Mouse (Mus musculus) cerebellum, adult 8-10 months (tissue): ENCODE results near the gene Tecpr1.

Experiments used
- DNase-seq: peaks from one replicate; pipeline ENCODE4 v3.0.0; 2022

The Tecpr1 gene

GRCm38 (mm10) chr5:144206069-144206468, 17.3 kb downstream of the Tecpr1 start:
- DNase-seq = no peak

- no peak for DNase-seq
These were observed 18.5 kb downstream of the Tecpr1 start for GRCm38 (mm10) chr5:144204911-144205310.

- DNase-seq = no peak
These were observed 19.1 kb downstream of the Tecpr1 start for GRCm38 (mm10) chr5:144204303-144204702.

- no peak for DNase-seq
These were observed 19.9 kb downstream of the Tecpr1 start for GRCm38 (mm10) chr5:144203398-144203959.

GRCm38 (mm10) chr5:144202430-144202829, 21.0 kb downstream of the Tecpr1 start:
- no peak for DNase-seq

- no peak for DNase-seq
These were observed 22.8 kb downstream of the Tecpr1 start for GRCm38 (mm10) chr5:144200616-144201015.

- no peak for DNase-seq
These were observed 27.8 kb downstream of the Tecpr1 start for GRCm38 (mm10) chr5:144195567-144195966.

- no peak for DNase-seq
These were observed 29.0 kb downstream of the Tecpr1 start for GRCm38 (mm10) chr5:144194416-144194815.

- DNase-seq = no peak
These were observed 30.7 kb downstream of the Tecpr1 start for GRCm38 (mm10) chr5:144192673-144193072.

- no peak for DNase-seq
These were observed 32.4 kb downstream of the Tecpr1 start for GRCm38 (mm10) chr5:144191026-144191425.

GRCm38 (mm10) chr5:144189950-144190583, 33.3 kb downstream of the Tecpr1 start, which contains the start of gene Bhlha15:
TSS of gene Bhlha15 (plus strand) at chr5:144190286.
- no peak for DNase-seq

- no peak for DNase-seq
These were observed 34.1 kb downstream of the Tecpr1 start for GRCm38 (mm10) chr5:144189327-144189726.

GRCm38 (mm10) chr5:144188422-144188821, 35.0 kb downstream of the Tecpr1 start:
- no peak for DNase-seq

- DNase-seq = no peak
These were observed 38.9 kb downstream of the Tecpr1 start for GRCm38 (mm10) chr5:144184350-144185045.

GRCm38 (mm10) chr5:144183647-144184335, 39.6 kb downstream of the Tecpr1 start:
- DNase-seq = no peak

GRCm38 (mm10) chr5:144183248-144183559, 40.2 kb downstream of the Tecpr1 start:
- DNase-seq = no peak

- DNase-seq = no peak
These were observed 40.7 kb downstream of the Tecpr1 start for GRCm38 (mm10) chr5:144182542-144183247.

- DNase-seq = no peak
These were observed 42.2 kb downstream of the Tecpr1 start for GRCm38 (mm10) chr5:144181249-144181648.

- no peak for DNase-seq
These were observed 45.2 kb downstream of the Tecpr1 start for GRCm38 (mm10) chr5:144178216-144178615.

GRCm38 (mm10) chr5:144173648-144174047, 49.8 kb downstream of the Tecpr1 start:
- DNase-seq = no peak

- no peak for DNase-seq
These were observed 54.0 kb downstream of the Tecpr1 start for GRCm38 (mm10) chr5:144169275-144169975.

- DNase-seq = no peak
These were observed 57.7 kb downstream of the Tecpr1 start for GRCm38 (mm10) chr5:144165756-144166155.
